Mouse (Mus musculus) limb, embryonic 12.5 days (tissue): ENCODE data around the gene Tnfrsf21. TPM values are rescaled to one million over a fixed set of nuclear protein-coding genes. Genes with fewer than 3 reads are reported as not detected.

Source experiments
- ATAC-seq: fragments of 200-750 bp; cut with Nextera tagmentation; 2 replicates; pipeline ENCODE4 v1.8.0; 2017; ENCODE audit warnings: low read depth, moderate TSS enrichment; ENCODE audit not compliant: insufficient number of reproducible peaks, insufficient read depth, low FRiP score, low TSS enrichment
- H3K27ac ChIP-seq: fragments of 300-500 bp; sonication (generic); 2 replicates; pipeline ENCODE4 v1.5.1; 2016; ENCODE audit warnings: mild to moderate bottlenecking, moderate library complexity
- H3K27me3 ChIP-seq: fragments of 300-500 bp; sonication (generic); 2 replicates; pipeline ENCODE4 v1.6.1; 2016; ENCODE audit warnings: mild to moderate bottlenecking, moderate library complexity
- H3K36me3 ChIP-seq: fragments of 300-500 bp; sonication (generic); 2 replicates; pipeline ENCODE4 v1.6.1; 2016; ENCODE audit warnings: mild to moderate bottlenecking, moderate library complexity
- H3K4me1 ChIP-seq: fragments of 300-500 bp; sonication (generic); replicated peaks from 2 replicates; pipeline ENCODE4 v1.6.1; 2016
- H3K4me2 ChIP-seq: fragments of 300-500 bp; sonication (generic); 2 replicates; pipeline ENCODE4 v1.6.1; 2016; ENCODE audit warnings: mild to moderate bottlenecking, moderate library complexity
- H3K4me3 ChIP-seq: fragments of 300-500 bp; sonication (generic); replicated peaks from 2 replicates; pipeline ENCODE4 v1.5.1; 2016; ENCODE audit warnings: mild to moderate bottlenecking
- H3K9ac ChIP-seq: fragments of 300-500 bp; sonication (generic); replicated peaks from 2 replicates; pipeline ENCODE4 v1.6.1; 2016; ENCODE audit warnings: mild to moderate bottlenecking, moderate library complexity
- H3K9me3 ChIP-seq: fragments of 300-500 bp; sonication (generic); 2 replicates; pipeline ENCODE4 v1.6.1; 2016; ENCODE audit warnings: mild to moderate bottlenecking, moderate library complexity
- WGBS: fragments of 180-500 bp; shearing (Covaris S2); methylation state at CpG from one replicate; pipeline ENCODE4 v1.1.7; 2016; 5-methylcytosine and 5-hydroxymethylcytosine counted together
- polyA plus RNA-seq: library from polyadenylated mRNA; unstranded; fragments of >200 nt; fragmentation: Nextera tagmentation; extraction: Ambion mirVana; gene quantifications from 2 replicates; pipeline ENCODE4 v1.2.1, GENCODE M21; 2016

The Tnfrsf21 gene
- polyA plus RNA-seq, 1 experiment from 2014 or later = 18.8 TPM

DNA sequence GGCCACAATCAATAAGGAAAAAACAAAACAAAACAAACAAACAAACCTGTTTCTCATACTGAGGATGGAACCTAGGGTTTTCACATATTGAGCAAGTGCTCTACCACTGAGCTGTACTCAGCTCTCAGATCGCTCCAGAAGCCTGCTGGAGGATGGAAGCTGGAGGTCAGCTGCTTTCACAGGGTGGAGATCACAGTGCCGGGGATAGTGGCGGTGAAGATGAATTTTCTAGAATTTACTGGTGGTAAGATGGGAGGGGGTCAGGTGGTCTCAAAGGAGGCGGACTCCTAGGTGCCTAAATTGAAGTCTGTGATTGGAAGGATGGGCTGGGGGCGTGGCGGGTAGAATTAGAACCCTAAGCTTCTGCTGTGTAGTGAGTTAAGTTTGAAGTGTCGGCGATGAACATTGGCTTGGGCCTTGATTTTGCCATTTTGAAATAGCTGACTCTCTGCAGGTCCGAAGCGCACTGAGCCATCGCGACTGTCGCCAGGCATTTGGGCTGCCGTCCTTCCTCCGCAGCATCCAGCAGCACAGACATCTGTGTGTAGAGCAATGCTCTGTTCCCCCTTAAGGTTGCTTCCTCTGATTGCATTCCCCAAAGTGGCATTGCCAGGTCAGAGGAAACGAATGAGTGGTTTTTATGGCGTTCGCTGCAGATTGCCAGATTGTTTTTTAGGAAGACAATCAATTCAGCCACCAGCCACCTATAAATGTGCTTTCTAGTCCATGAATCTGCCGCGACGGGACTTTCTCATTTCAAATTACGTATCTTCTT, 9.7 kb downstream of the Tnfrsf21 start:
- no peaks in the 10 kb centered on the region; the same call in 1 of the 2 replicates for H3K36me3 ChIP-seq
- H3K9ac ChIP-seq = no peak overlapping the region
- no peak overlapping the region for H3K27ac ChIP-seq
- no peaks in the 10 kb centered on the region for H3K27me3 ChIP-seq
- H3K4me3 ChIP-seq = no peak overlapping the region
- no peaks in the 10 kb centered on the region for H3K4me1 ChIP-seq
- no peak for ATAC-seq
- H3K9me3 ChIP-seq = no peaks in the 10 kb centered on the region
- no peak overlapping the region for H3K4me2 ChIP-seq
- 88% methylated on average over 22 of the region's 22 CpGs for WGBS

DNA sequence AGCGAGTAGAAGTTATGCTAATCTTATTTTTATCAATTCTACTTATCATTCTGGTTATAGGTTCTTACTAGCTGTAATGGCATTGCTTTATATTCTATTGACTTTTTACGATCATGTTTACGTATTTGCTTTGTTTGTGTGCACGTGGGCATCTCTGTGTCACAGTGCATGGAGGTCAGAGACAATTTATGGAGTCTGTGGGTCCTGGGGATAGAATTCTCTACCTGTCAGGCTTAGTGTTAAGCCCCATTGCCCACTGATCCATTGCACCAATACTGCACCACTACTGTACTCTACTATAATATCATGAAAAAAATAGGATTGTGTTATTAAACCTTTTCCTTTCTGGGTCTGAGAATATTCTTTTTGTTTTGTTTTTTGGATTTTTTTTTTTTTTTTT, 10.4 kb downstream of the Tnfrsf21 start:
- no peak for ATAC-seq
- 86% methylated on average over 4 of the region's 4 CpGs for WGBS
- no peaks in the 10 kb centered on the region for H3K4me1 ChIP-seq
- H3K9me3 ChIP-seq = no peaks in the 10 kb centered on the region
- no peak overlapping the region for H3K27ac ChIP-seq
- H3K36me3 ChIP-seq = no peaks in the 10 kb centered on the region
- no peak overlapping the region for H3K4me3 ChIP-seq
- H3K4me2 ChIP-seq = no peak overlapping the region
- H3K9ac ChIP-seq = no peak overlapping the region
- no peaks in the 10 kb centered on the region for H3K27me3 ChIP-seq

DNA sequence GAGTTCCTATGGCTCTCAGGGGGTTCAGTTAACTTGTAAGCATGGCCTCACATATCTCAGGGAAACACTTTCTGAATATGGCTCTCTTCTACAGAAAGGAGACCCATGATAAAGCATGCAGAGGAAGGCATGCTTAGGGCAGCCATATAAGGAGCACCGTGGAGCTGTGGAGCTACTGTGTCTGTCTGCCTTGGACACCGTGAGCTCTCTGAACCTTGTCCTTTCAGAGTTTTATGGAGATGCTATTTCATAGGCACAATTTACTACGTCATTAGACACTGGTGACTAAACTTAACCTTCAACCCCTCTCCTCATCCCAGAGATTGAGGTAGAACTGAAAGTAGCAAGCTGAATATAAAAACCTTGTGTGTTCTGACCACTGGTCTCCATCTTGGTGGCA, 13.2 kb downstream of the Tnfrsf21 start:
- Histone ChIP-seq H3K4me3 (no peak overlapping the region), H3K9ac (no peak overlapping the region), H3K9me3 (no peaks in the 10 kb centered on the region), H3K4me1 (no peaks in the 10 kb centered on the region), H3K27ac (no peak overlapping the region), H3K4me2 (no peak overlapping the region), H3K36me3 (no peaks in the 10 kb centered on the region), H3K27me3 (no peaks in the 10 kb centered on the region)
- 85% methylated on average over 3 of the region's 3 CpGs for WGBS
- ATAC-seq = no peak

DNA sequence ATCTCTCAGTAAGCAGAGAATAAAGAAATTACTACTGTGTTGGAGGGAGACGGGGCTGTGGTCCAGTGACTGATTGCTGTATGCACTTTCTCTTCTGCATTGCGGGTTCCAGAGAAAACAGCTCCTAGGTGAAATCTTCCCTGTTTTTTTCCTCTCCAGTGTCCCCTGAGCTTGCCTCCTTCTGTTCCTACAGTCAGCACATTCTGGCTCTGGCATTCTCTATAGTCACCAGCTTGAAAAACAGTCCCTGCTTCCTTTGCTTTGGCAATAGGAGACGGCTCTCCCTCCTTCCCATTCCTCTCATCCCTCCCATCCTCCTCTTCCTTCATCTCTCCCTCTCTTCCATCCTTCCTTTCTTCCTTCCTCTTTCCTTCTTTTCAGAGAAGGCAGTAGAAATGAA, 13.9 kb downstream of the Tnfrsf21 start:
- ATAC-seq = no peak
- Histone ChIP-seq H3K27me3 (no peaks in the 10 kb centered on the region), H3K4me1 (no peaks in the 10 kb centered on the region), H3K4me3 (no peak overlapping the region), H3K4me2 (no peak overlapping the region), H3K36me3 (no peaks in the 10 kb centered on the region), H3K9me3 (no peaks in the 10 kb centered on the region), H3K27ac (no peak overlapping the region), H3K9ac (no peak overlapping the region)
- 88% methylated on average over 3 of the region's 3 CpGs for WGBS

DNA sequence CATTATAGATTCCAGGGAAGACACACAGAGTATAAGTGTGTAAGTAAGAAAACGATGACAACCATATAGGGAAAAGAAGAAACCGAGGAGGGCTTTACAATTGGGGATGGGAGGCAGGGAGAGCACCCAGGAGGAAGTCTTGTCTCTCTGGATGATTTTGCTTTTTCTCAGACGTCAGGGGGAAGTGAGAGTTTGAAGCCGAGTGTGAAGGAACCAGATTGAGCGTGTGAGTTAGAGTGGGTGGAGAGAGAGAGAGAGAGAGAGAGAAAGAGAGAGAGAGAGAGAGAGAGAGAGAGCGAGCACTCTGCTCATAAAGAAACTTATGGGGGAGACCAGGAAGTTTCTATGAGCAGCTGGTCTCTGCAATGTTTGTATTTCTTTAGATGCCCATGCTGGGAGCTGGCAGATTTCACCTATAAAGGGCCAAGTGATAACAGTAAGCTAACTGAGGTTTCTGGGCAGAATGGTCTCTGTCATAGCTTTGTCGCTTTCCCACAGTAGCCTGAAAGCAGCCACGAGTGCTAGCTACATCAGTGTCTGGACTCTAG, 16.2 kb downstream of the Tnfrsf21 start:
- H3K27ac ChIP-seq = no peak overlapping the region
- no peak for ATAC-seq
- 84% methylated on average over 8 of the region's 8 CpGs for WGBS

DNA sequence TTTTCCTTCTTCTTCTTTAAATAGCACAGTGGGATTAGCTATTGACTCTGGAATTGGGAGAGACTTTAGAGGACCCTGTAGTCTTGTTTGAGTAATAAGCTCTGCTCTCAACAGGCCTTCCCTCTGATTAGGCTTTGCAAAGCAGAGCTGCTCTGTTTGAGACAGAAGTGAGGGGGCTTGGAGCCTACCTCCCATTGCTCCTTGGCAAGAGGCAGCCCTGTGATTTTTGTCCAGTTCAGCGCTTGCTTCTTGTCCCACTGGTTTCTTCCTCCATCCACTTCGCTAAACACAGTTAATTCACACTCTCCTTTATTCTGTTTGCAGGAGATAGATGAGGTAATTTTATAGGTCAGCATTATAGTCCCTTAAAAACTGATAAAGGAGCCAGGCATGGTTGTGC, 19.0 kb downstream of the Tnfrsf21 start:
- no peak for ATAC-seq

More for the DNA sequence above, 16.2 kb downstream of the Tnfrsf21 start:
- no peaks in the 10 kb centered on the region for H3K9me3 ChIP-seq
- H3K4me1 ChIP-seq = no peaks in the 10 kb centered on the region; the same call in 1 of the 2 replicates
- no peaks in the 10 kb centered on the region for H3K27me3 ChIP-seq
- H3K4me3 ChIP-seq = no peak overlapping the region
- no peak overlapping the region for H3K9ac ChIP-seq
- H3K36me3 ChIP-seq = peaks cover 2% of the 10 kb centered on the region
- H3K4me2 ChIP-seq = no peak overlapping the region

DNA sequence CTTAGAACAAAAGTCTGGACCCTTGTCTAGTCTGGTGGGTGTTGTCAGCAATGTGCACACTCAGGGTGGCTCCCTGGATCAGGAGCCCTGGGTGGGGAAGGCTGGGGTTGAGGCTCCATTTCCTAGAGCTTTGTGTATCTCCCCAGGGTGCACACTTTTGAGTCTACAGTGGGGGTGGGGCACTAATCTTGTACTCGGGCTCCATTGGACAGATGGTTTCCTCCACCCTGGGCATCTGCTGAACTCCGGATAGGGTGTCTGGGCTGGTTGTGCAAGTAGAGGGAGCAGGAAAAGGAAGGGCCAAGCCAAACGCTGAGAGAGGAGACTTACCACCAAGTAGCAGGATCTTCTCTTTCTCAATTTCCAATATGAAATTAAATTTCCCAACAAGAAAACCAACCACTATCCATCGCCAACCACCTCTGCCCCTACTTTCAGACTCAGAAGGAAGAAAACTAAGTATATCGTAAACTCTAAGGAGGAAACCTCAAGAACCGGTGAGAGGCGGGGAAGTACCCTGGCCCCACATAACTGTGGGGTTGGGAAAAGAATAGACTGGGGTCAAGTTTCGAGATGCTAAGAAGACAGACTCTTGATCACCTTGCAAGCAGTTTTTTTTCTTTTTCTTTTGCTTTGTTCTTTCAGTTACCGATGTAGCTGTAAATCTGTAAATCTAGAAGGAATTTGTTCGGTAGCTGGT, 19.9 kb downstream of the Tnfrsf21 start:
- H3K9me3 ChIP-seq = no peaks in the 10 kb centered on the region
- H3K4me2 ChIP-seq = no peak overlapping the region
- no peaks in the 10 kb centered on the region; the same call in 1 of the 2 replicates for H3K4me1 ChIP-seq
- no peaks in the 10 kb centered on the region for H3K27me3 ChIP-seq
- peaks cover 23% of the 10 kb centered on the region for H3K36me3 ChIP-seq
- H3K4me3 ChIP-seq = no peak overlapping the region
- H3K9ac ChIP-seq = no peak overlapping the region
- 82% methylated on average over 10 of the region's 10 CpGs for WGBS
- H3K27ac ChIP-seq = no peak overlapping the region
- no peak for ATAC-seq

More for the DNA sequence above, 19.0 kb downstream of the Tnfrsf21 start:
- WGBS = 93% methylated on average over 2 of the region's 2 CpGs
- Histone ChIP-seq H3K9me3 (no peaks in the 10 kb centered on the region), H3K27ac (no peak overlapping the region), H3K4me1 (no peaks in the 10 kb centered on the region; the same call in 1 of the 2 replicates), H3K4me3 (no peak overlapping the region), H3K27me3 (no peaks in the 10 kb centered on the region), H3K4me2 (no peak overlapping the region), H3K36me3 (peaks cover 23% of the 10 kb centered on the region), H3K9ac (no peak overlapping the region)

DNA sequence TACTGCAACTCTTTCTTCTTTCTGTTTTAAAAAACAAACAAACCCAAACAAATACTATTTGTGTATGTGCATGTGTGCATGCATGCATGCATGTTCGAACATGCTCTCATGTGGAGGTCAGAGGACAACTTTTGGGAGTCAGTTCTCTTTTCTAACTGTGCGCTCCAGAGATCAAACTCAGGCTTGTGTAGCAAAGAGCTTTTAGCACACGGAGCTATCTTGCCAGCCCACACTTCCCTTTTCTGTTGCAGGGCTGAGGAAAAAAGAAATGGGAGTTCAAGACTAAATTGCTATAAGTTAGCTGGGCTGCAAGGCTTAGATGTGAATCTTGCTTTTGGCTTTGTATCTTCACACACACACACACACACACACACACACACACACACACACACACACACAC, 24.2 kb downstream of the Tnfrsf21 start:
- H3K9ac ChIP-seq = no peak overlapping the region
- H3K9me3 ChIP-seq = no peaks in the 10 kb centered on the region
- no peak for ATAC-seq
- 79% methylated on average over 3 of the region's 3 CpGs for WGBS
- no peak overlapping the region for H3K27ac ChIP-seq
- H3K36me3 ChIP-seq = peaks cover 23% of the 10 kb centered on the region
- H3K4me1 ChIP-seq = no peaks in the 10 kb centered on the region; the same call in 1 of the 2 replicates
- no peak overlapping the region for H3K4me2 ChIP-seq
- no peak overlapping the region for H3K4me3 ChIP-seq
- no peaks in the 10 kb centered on the region for H3K27me3 ChIP-seq

DNA sequence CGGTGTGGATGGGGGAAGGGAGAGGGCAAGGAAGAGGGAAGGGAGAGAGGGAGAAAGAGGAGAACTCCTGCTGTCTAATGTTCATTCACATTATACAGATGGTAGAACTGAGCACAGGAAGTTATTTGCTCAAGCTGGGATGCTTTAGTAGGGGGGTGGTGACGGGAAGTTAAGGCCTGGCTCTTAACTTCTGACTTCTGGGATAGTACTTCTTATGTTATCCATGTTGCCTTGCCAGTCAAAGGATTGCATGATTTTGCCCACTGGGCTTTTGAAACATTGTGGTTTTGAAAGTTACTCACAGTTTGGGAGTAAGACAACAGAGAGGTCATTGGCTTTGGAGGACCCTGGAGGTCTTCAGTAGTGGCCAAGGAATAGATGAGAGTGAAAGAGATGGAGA, 34.3 kb downstream of the Tnfrsf21 start:
- Histone ChIP-seq H3K9ac (no peak overlapping the region), H3K36me3 (no peaks in the 10 kb centered on the region), H3K4me2 (no peak overlapping the region), H3K4me3 (no peak overlapping the region), H3K27ac (no peak overlapping the region), H3K9me3 (no peaks in the 10 kb centered on the region), H3K27me3 (no peaks in the 10 kb centered on the region), H3K4me1 (peaks cover 7% of the 10 kb centered on the region; the same call in 1 of the 2 replicates)
- no peak for ATAC-seq
- 91% methylated on average over 2 of the region's 2 CpGs for WGBS

DNA sequence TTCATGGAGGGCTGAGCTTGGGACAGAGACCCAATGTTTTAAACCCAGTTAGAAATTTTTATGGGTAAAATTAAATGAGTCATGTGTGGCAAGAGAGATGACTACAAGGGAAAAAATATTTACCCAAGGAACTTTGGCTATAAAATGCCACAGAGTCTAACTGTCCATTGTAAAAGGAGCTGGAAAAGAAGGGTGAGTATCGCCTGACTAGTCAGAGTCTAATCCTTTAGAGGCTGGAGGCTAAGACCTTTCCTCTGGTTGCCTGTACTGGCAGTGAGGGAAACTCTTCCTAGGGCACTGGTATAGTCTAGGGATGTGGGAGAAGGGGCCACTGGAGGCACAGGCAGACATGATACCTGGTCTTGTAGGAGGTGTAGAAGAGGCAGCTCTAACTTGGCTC, 36.4 kb downstream of the Tnfrsf21 start:
- no peaks in the 10 kb centered on the region for H3K27me3 ChIP-seq
- 78% methylated on average over 1 of the region's 1 CpGs for WGBS
- H3K4me1 ChIP-seq = no peaks in the 10 kb centered on the region
- ATAC-seq = no peak
- no peaks in the 10 kb centered on the region for H3K36me3 ChIP-seq
- no peak overlapping the region for H3K4me3 ChIP-seq
- H3K27ac ChIP-seq = no peak overlapping the region
- no peak overlapping the region for H3K9ac ChIP-seq
- no peak overlapping the region for H3K4me2 ChIP-seq
- no peaks in the 10 kb centered on the region for H3K9me3 ChIP-seq

DNA sequence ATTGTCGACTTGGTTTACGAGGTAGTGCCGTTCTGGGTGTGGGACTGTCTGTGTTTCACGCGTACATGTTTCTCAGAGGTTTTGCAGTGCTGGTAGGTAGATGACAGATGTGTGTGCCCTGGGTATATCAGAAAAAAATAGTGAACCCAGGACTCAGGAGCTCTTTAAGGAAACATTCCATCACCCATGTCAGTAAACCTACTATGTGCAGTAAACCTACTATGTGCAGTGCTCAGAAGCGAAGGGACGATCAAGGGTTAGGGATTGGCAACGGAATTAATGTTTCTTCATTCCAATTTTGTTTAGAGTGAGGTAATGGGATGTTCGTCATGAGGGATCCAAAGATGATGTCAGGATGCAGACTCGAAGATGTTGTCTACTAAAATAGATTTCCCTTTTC, 37.6 kb downstream of the Tnfrsf21 start:
- WGBS = 94% methylated on average over 10 of the region's 10 CpGs
- Histone ChIP-seq H3K27me3 (no peaks in the 10 kb centered on the region), H3K9me3 (no peaks in the 10 kb centered on the region), H3K4me2 (no peak overlapping the region), H3K4me1 (no peaks in the 10 kb centered on the region), H3K9ac (no peak overlapping the region), H3K4me3 (no peak overlapping the region), H3K36me3 (no peaks in the 10 kb centered on the region), H3K27ac (no peak overlapping the region)
- ATAC-seq = no peak
